Mouse (Mus musculus) WW6 (cell line): ENCODE results near the gene Cd300lg.

Source experiments
- DNase-seq: peaks from one replicate; pipeline ENCODE4 v3.0.0-alpha.2; 2013; ENCODE audit warnings: low read depth, low spot score

Cd300lg gene

GRCm38 (mm10) chr11:102041350-102041949, at the start of gene Cd300lg:
Gene Cd300lg (plus strand): TSS chr11:102041509.
- DNase-seq = no peak

DNA sequence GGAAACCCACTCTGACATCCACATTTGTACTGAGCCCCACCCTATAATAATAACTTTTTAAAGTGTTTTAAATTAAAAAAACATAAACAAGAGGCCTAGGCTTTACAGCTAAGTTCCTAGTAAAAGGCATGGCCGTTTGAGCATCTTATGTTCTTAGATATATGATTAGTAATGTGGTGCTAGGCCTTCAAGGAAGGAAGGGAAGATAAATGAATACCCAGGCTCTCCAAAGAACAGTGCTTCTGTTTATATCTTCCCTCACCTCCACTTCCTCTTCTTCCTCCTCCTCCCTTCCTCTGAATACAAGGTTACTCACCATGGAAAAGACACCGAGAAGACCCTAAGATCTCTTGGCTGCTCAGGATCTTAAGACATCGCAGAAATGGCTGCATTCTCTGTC, 49.5 kb upstream of the Cd300lg start:
- no peak for DNase-seq

DNA sequence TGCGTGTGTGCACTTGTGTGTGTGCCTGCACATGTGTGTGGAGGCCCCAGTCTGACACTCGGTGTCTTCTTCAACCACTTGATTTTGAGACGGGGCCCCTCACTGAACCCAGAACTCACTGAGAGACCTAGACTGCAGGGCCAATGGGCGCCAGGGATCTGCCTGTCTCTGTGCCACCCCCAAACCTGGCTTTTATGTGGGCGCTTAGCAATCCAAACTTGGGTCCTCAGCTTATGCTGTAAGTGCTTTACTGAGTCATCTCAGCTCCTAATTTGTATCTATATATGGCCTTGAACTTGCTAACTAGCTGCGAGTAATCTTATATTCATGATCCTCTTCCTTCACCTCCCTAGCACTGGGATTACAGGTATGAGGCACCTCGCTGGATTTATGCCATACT, 48.9 kb upstream of the Cd300lg start:
- no peak for DNase-seq

GRCm38 (mm10) chr11:101994100-101994499, 47.2 kb upstream of the Cd300lg start:
- no peak for DNase-seq

GRCm38 (mm10) chr11:101995938-101996337, 45.4 kb upstream of the Cd300lg start:
- DNase-seq = no peak

DNA sequence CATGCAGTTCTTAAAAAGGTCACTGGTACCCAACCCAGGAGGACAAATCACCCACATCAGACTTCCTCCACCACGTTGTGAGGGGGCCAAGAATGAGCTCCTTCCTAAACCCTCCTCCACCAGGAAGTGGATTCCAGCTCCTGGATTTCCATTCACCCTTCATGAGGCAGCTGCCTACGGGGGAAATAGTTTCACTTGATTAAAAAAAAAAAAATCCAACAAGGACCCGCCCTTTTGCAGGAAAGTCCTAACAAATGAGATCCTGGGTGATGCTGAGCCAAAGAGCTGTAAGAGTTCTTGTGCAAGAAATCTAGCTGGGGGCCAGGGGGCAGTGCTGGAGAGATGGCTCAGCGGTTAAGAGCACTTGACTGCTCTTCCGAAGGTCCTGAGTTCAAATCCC, 43.1 kb upstream of the Cd300lg start:
- DNase-seq = no peak

DNA sequence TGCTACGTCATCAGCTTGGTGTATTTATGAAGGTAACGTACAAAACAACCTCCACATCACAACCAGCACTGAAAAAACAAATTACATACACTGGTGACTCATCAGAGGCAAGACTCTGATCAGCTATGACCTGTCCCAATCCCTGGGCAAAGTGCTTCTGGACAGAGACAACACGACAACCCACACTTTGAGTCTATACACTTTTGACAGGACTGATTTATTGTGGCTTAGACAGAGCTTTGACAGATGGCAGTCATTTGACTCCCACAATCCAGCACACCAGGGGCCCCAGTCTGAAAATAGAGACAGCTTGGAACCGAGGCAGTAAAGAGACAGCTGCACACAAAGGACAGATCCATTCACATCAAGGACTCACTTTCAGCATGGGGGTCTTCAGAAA, 41.8 kb upstream of the Cd300lg start:
- DNase-seq = no peak

GRCm38 (mm10) chr11:102004251-102004650, 37.1 kb upstream of the Cd300lg start:
- DNase-seq = no peak

GRCm38 (mm10) chr11:102006271-102006670, 35.0 kb upstream of the Cd300lg start:
- no peak for DNase-seq

GRCm38 (mm10) chr11:102006688-102007087, 34.6 kb upstream of the Cd300lg start:
- DNase-seq = no peak

DNA sequence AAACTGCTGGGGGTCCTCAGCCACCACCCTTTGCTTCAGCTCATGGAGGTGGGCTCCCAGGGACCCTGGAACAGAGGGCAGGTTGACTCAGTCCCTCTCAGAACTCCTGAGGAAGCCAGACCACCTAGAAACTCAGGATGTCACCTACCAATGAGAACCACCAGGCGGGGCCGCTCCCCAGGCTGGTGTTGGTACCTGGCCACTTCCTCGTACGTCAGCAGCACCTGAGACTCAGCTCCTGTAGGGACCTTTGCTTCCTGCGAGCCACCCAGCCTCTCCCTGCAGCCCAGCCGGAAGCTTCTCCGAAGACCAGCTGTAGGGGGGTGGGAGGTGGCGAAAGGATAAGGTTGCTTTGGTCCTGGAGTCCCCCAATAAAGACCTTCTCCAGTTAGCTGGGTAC, 32.9 kb upstream of the Cd300lg start:
- no peak for DNase-seq

- DNase-seq = no peak
These were observed 32.2 kb upstream of the Cd300lg start for GRCm38 (mm10) chr11:102008954-102009637.

DNA sequence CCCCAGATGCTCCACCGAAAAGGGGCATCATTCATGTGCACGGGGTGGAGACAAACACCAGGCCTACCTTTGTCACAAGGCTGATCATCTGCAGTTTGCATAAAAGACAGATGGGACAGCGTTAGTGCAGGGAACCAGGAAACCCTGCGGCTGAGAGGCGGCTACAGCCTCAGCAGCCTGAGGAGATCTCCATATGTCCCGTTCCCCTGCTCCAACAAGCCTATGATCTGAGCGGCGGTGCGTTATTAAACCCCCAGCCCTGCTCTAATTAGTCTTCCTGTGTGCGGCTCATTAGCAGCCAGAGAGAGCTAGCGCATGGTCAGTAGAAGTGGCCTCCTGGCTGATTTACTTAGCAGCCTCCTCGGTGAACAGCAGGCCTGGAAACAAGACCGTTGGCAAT, 31.2 kb upstream of the Cd300lg start:
- DNase-seq = no peak

GRCm38 (mm10) chr11:102011510-102011909, 29.8 kb upstream of the Cd300lg start:
- DNase-seq = no peak

- no peak for DNase-seq
These were observed 28.1 kb upstream of the Cd300lg start for GRCm38 (mm10) chr11:102013201-102013600.

DNA sequence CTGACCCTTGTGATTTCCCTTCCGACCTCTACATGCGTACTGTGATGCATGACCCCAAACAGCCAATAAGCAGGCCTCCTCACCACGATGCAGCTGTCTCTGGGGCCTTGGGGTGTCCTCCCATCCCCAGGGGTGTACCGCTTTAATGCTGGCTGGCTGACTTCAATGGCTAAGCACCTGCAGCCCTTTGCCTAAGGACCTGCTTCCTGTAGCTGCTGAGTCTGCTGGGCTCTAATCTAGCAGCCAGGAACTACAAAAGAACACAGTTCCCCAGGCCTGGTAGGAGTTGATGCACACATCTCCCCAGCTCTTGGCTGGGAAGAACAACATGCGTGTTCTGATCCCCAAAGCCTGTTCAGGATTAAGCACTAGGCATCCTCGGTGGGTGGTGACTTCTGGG, 25.8 kb upstream of the Cd300lg start:
- no peak for DNase-seq

DNA sequence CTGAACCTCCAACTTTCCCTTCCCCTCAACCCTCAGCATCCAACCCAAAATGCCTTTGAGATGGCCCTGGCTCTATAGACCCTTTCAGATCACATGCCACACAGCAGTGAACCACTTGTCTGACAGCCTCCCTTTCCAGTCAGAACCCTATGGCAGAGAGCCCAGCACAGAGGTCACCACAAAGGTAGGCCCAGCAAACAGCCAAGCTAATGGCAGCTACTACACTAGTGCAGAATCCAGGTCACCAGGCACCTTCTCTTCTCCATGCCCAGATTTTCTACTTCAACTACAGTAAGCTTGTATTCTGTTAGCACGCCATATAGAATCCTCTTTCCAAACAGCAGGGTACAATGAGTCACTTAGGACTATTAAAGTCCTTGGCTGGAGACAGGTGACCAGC, 25.2 kb upstream of the Cd300lg start:
- no peak for DNase-seq

GRCm38 (mm10) chr11:102019736-102020135, 21.6 kb upstream of the Cd300lg start:
- DNase-seq = no peak

DNA sequence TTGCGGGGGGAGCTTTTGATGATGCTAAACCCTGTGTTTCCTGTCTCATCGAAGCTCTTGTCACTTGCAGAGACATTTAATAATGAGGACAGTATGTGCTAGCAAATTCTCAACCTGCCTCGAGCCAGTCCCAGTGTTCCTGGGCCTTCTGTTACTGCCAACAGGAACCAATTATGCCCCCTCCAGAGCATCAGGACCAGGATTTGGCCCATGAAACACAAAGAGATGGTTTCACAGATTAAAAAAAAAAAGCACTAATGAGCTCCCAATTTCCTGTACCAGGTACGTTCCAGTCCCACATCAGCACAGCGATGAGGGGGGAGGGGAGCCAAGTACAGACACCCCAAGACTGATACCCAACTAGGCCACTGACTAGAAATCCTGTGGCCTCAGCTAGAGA, 20.1 kb upstream of the Cd300lg start:
- no peak for DNase-seq

GRCm38 (mm10) chr11:102023406-102023805, 17.9 kb upstream of the Cd300lg start:
- no peak for DNase-seq

GRCm38 (mm10) chr11:102024084-102024758, 17.1 kb upstream of the Cd300lg start:
- DNase-seq = no peak

GRCm38 (mm10) chr11:102024875-102025274, 16.4 kb upstream of the Cd300lg start:
- no peak for DNase-seq

DNA sequence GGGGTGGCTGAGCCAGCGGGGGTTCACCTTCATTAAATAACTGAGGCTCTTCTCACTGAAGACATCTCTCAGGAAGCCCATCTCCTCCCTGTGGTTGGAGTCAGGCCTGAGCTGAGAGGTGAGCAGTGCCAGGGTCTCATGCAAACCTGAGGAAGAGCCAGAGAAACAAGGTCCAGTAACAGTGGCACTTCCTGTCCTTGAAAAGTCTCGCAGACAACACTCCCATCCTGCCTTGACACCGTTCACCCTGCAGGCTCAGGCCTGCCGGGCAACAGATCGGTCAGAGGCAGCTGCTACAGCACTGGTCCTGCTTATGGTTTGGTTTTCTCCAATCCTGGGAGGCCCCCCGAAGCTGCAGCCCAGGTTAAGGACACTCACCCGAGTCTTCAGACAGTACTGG, 16.0 kb upstream of the Cd300lg start:
- DNase-seq = no peak
